ENCODE assay signal across 19 mouse cellular contexts in the genomic region with DNA sequence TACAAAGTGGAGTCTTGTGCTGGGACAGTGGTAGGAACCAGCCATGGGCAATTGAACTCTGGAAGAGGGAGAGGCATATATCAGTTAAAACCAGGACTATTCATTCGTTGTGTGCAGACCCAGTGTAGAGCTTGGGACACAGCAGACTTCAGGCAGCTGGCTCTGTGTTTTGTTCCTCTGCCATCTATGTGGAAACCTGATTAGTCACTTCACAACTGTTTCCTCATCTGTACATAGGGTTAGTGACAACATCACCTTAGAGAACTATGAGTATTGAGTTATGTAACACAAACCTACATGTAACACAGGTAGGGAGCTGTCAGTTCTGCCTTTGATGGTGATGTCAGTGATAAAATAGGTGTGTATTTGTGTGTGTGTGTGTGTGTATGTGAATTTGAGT. TPM values are rescaled to one million over a fixed set of nuclear protein-coding genes. Genes with fewer than 3 reads are reported as not detected.
"Had no signal": no experiment of that assay in that cellular context is flagged by ENCODE, and none has a peak within 500 bp of the region (broad histone marks: within the 10 kb centered on the region; RNA-seq: fewer than 3 reads in every experiment).

No protein-coding gene starts in this region.

- H3K27ac ChIP-seq: kidney, embryonic 15.5 days; left cerebral cortex, adult 2 months; liver, embryonic 14.5 days; lung, embryonic 15.5 days; midbrain, embryonic 12.5 days; midbrain, embryonic 15.5 days; neural tube, embryonic 12.5 days; neural tube, embryonic 15.5 days; stomach, embryonic 15.5 days had no signal

- DNase-seq: kidney, adult 8-10 months; kidney, postnatal 10 days; kidney, postnatal 36 days; layer of hippocampus, postnatal 36 days; lung, adult 18-20 months; retina, postnatal 1 day; right cerebral cortex, postnatal 25 days; spleen, adult 18-20 months; thymus, postnatal 25 days had no signal

- H3K4me1 ChIP-seq: kidney, embryonic 15.5 days; lung, embryonic 15.5 days; midbrain, embryonic 12.5 days; midbrain, embryonic 15.5 days; neural tube, embryonic 12.5 days; neural tube, embryonic 15.5 days; stomach, embryonic 15.5 days had no signal

- H3K36me3 ChIP-seq: kidney, embryonic 15.5 days; lung, embryonic 15.5 days; midbrain, embryonic 12.5 days; midbrain, embryonic 15.5 days; neural tube, embryonic 12.5 days; neural tube, embryonic 15.5 days; stomach, embryonic 15.5 days had no signal

- H3K4me3 ChIP-seq: kidney, embryonic 15.5 days; left cerebral cortex, adult 2 months; lung, embryonic 15.5 days; midbrain, embryonic 12.5 days; midbrain, embryonic 15.5 days; neural tube, embryonic 12.5 days; neural tube, embryonic 15.5 days; stomach, embryonic 15.5 days had no signal

- ATAC-seq: intestine, postnatal 0 days; midbrain, embryonic 15.5 days had no signal

- H3K27me3 ChIP-seq: kidney, embryonic 15.5 days; lung, embryonic 15.5 days; midbrain, embryonic 12.5 days; midbrain, embryonic 15.5 days; neural tube, embryonic 12.5 days; stomach, embryonic 15.5 days had no signal

RNA-seq across cellular contexts. Expression of a gene that starts 19.6 kb away (rescaled TPM):
- polyA plus RNA-seq: neural tube, embryonic 12.5 days; neural tube, embryonic 15.5 days had no signal
